Mouse (Mus musculus): Measurements from ENCODE around the gene Minar1. TPM values are rescaled to one million over a fixed set of nuclear protein-coding genes. Genes with fewer than 3 reads are reported as not detected.

Gene Minar1
- polyA plus RNA-seq, 1 experiment from 2014 or later, result 0.12 TPM

GRCm38 (mm10) chr9:89610592-89610991 lies 12.3 kb downstream of the Minar1 start:
- ATAC-seq (ENCODE audit: low FRiP score) (no peak), DNase-seq (ENCODE audit: low spot score, missing footprints) (no peak)
- no peak overlapping the region for H3K27ac ChIP-seq (ENCODE audit: low read depth, low read length)
- no peaks in the 10 kb centered on the region for H3K4me1 ChIP-seq (ENCODE audit: control insufficient read depth, insufficient read depth, low read length)
- no peaks in the 10 kb centered on the region for H3K36me3 ChIP-seq (ENCODE audit: control insufficient read depth, insufficient read depth, low read length)
- WGBS, result 73% methylated on average over 4 of the region's 4 CpGs
- H3K27me3 ChIP-seq (ENCODE audit: control insufficient read depth, insufficient read depth, low read length), result no peaks in the 10 kb centered on the region
- H3K4me2 ChIP-seq, result no peak overlapping the region
- no peak overlapping the region for H3K4me3 ChIP-seq (ENCODE audit: low read depth, low read length)
- H3K9me3 ChIP-seq (ENCODE audit: control insufficient read depth, low read length), result no peaks in the 10 kb centered on the region
- H3K9ac ChIP-seq (ENCODE audit: low read length), result no peak overlapping the region

GRCm38 (mm10) chr9:89607321-89607720 lies 15.6 kb downstream of the Minar1 start:
- Histone ChIP-seq H3K4me3 (ENCODE audit: low read depth, low read length) (no peak overlapping the region), H3K4me1 (ENCODE audit: control insufficient read depth, insufficient read depth, low read length) (no peaks in the 10 kb centered on the region), H3K27me3 (ENCODE audit: control insufficient read depth, insufficient read depth, low read length) (no peaks in the 10 kb centered on the region), H3K4me2 (no peak overlapping the region), H3K36me3 (ENCODE audit: control insufficient read depth, insufficient read depth, low read length) (no peaks in the 10 kb centered on the region), H3K9me3 (ENCODE audit: control insufficient read depth, low read length) (no peaks in the 10 kb centered on the region), H3K9ac (ENCODE audit: low read length) (no peak overlapping the region), H3K27ac (ENCODE audit: low read depth, low read length) (no peak overlapping the region)
- 84% methylated on average over 7 of the region's 7 CpGs for WGBS
- DNase-seq (ENCODE audit: low spot score, missing footprints) (no peak), ATAC-seq (ENCODE audit: low FRiP score) (no peak)

GRCm38 (mm10) chr9:89606256-89606655 lies 16.7 kb downstream of the Minar1 start:
- Histone ChIP-seq H3K4me3 (ENCODE audit: low read depth, low read length) (no peak overlapping the region), H3K4me1 (ENCODE audit: control insufficient read depth, insufficient read depth, low read length) (no peaks in the 10 kb centered on the region), H3K27ac (ENCODE audit: low read depth, low read length) (no peak overlapping the region), H3K27me3 (ENCODE audit: control insufficient read depth, insufficient read depth, low read length) (no peaks in the 10 kb centered on the region), H3K4me2 (no peak overlapping the region), H3K9me3 (ENCODE audit: control insufficient read depth, low read length) (no peaks in the 10 kb centered on the region), H3K36me3 (ENCODE audit: control insufficient read depth, insufficient read depth, low read length) (no peaks in the 10 kb centered on the region), H3K9ac (ENCODE audit: low read length) (no peak overlapping the region)
- 85% methylated on average over 11 of the region's 11 CpGs for WGBS
- ATAC-seq (ENCODE audit: low FRiP score) (no peak), DNase-seq (ENCODE audit: low spot score, missing footprints) (no peak)

GRCm38 (mm10) chr9:89601891-89602290 lies 21.0 kb downstream of the Minar1 start:
- no peaks in the 10 kb centered on the region for H3K36me3 ChIP-seq (ENCODE audit: control insufficient read depth, insufficient read depth, low read length)
- no peak overlapping the region for H3K9ac ChIP-seq (ENCODE audit: low read length)
- no peak overlapping the region for H3K27ac ChIP-seq (ENCODE audit: low read depth, low read length)
- H3K27me3 ChIP-seq (ENCODE audit: control insufficient read depth, insufficient read depth, low read length), result no peaks in the 10 kb centered on the region
- no peak overlapping the region for H3K4me3 ChIP-seq (ENCODE audit: low read depth, low read length)
- no peaks in the 10 kb centered on the region for H3K9me3 ChIP-seq (ENCODE audit: control insufficient read depth, low read length)
- no peak for DNase-seq (ENCODE audit: low spot score, missing footprints)
- no peaks in the 10 kb centered on the region for H3K4me1 ChIP-seq (ENCODE audit: control insufficient read depth, insufficient read depth, low read length)
- no peak for ATAC-seq (ENCODE audit: low FRiP score)
- 92% methylated on average over 9 of the region's 9 CpGs for WGBS
- H3K4me2 ChIP-seq, result no peak overlapping the region

- Histone ChIP-seq H3K9me3 (ENCODE audit: control insufficient read depth, low read length) (no peaks in the 10 kb centered on the region), H3K36me3 (ENCODE audit: control insufficient read depth, insufficient read depth, low read length) (no peaks in the 10 kb centered on the region), H3K9ac (ENCODE audit: low read length) (no peak overlapping the region), H3K4me3 (ENCODE audit: low read depth, low read length) (no peak overlapping the region), H3K4me1 (ENCODE audit: control insufficient read depth, insufficient read depth, low read length) (no peaks in the 10 kb centered on the region), H3K27ac (ENCODE audit: low read depth, low read length) (no peak overlapping the region), H3K27me3 (ENCODE audit: control insufficient read depth, insufficient read depth, low read length) (no peaks in the 10 kb centered on the region), H3K4me2 (no peak overlapping the region)
- DNase-seq (ENCODE audit: low spot score, missing footprints), result no peak
- no peak for ATAC-seq (ENCODE audit: low FRiP score)
- WGBS, result 89% methylated on average over 7 of the region's 7 CpGs
These were observed 22.2 kb downstream of the Minar1 start for GRCm38 (mm10) chr9:89600677-89601076.

GRCm38 (mm10) chr9:89597071-89597470 lies 25.9 kb downstream of the Minar1 start:
- Histone ChIP-seq H3K4me2 (no peak overlapping the region), H3K9me3 (ENCODE audit: control insufficient read depth, low read length) (no peaks in the 10 kb centered on the region), H3K4me3 (ENCODE audit: low read depth, low read length) (no peak overlapping the region), H3K36me3 (ENCODE audit: control insufficient read depth, insufficient read depth, low read length) (no peaks in the 10 kb centered on the region), H3K27ac (ENCODE audit: low read depth, low read length) (no peak overlapping the region), H3K9ac (ENCODE audit: low read length) (no peak overlapping the region), H3K4me1 (ENCODE audit: control insufficient read depth, insufficient read depth, low read length) (no peaks in the 10 kb centered on the region), H3K27me3 (ENCODE audit: control insufficient read depth, insufficient read depth, low read length) (no peaks in the 10 kb centered on the region)
- WGBS, result 77% methylated on average over 3 of the region's 3 CpGs
- DNase-seq (ENCODE audit: low spot score, missing footprints) (no peak), ATAC-seq (ENCODE audit: low FRiP score) (no peak)

- Histone ChIP-seq H3K27me3 (ENCODE audit: control insufficient read depth, insufficient read depth, low read length) (no peaks in the 10 kb centered on the region), H3K9ac (ENCODE audit: low read length) (no peak overlapping the region), H3K36me3 (ENCODE audit: control insufficient read depth, insufficient read depth, low read length) (no peaks in the 10 kb centered on the region), H3K27ac (ENCODE audit: low read depth, low read length) (no peak overlapping the region), H3K4me3 (ENCODE audit: low read depth, low read length) (no peak overlapping the region), H3K4me2 (no peak overlapping the region), H3K4me1 (ENCODE audit: control insufficient read depth, insufficient read depth, low read length) (no peaks in the 10 kb centered on the region), H3K9me3 (ENCODE audit: control insufficient read depth, low read length) (no peaks in the 10 kb centered on the region)
- no peak for ATAC-seq (ENCODE audit: low FRiP score)
- DNase-seq (ENCODE audit: low spot score, missing footprints), result no peak
- 93% methylated on average over 5 of the region's 5 CpGs for WGBS
These were observed 26.5 kb downstream of the Minar1 start for GRCm38 (mm10) chr9:89596392-89596791.

GRCm38 (mm10) chr9:89592391-89592790 lies 30.5 kb downstream of the Minar1 start:
- Histone ChIP-seq H3K9ac (ENCODE audit: low read length) (no peak overlapping the region), H3K4me1 (ENCODE audit: control insufficient read depth, insufficient read depth, low read length) (no peaks in the 10 kb centered on the region), H3K9me3 (ENCODE audit: control insufficient read depth, low read length) (no peaks in the 10 kb centered on the region), H3K27me3 (ENCODE audit: control insufficient read depth, insufficient read depth, low read length) (no peaks in the 10 kb centered on the region), H3K27ac (ENCODE audit: low read depth, low read length) (no peak overlapping the region), H3K4me2 (no peak overlapping the region), H3K36me3 (ENCODE audit: control insufficient read depth, insufficient read depth, low read length) (no peaks in the 10 kb centered on the region), H3K4me3 (ENCODE audit: low read depth, low read length) (no peak overlapping the region)
- ATAC-seq (ENCODE audit: low FRiP score), result no peak
- DNase-seq (ENCODE audit: low spot score, missing footprints), result no peak
- 87% methylated on average over 3 of the region's 3 CpGs for WGBS

GRCm38 (mm10) chr9:89578422-89578821 lies 44.5 kb downstream of the Minar1 start:
- Histone ChIP-seq H3K4me2 (no peak overlapping the region), H3K9me3 (ENCODE audit: control insufficient read depth, low read length) (no peaks in the 10 kb centered on the region), H3K36me3 (ENCODE audit: control insufficient read depth, insufficient read depth, low read length) (no peaks in the 10 kb centered on the region), H3K4me1 (ENCODE audit: control insufficient read depth, insufficient read depth, low read length) (no peaks in the 10 kb centered on the region), H3K4me3 (ENCODE audit: low read depth, low read length) (no peak overlapping the region), H3K27me3 (ENCODE audit: control insufficient read depth, insufficient read depth, low read length) (no peaks in the 10 kb centered on the region), H3K9ac (ENCODE audit: low read length) (no peak overlapping the region), H3K27ac (ENCODE audit: low read depth, low read length) (no peak overlapping the region)
- ATAC-seq (ENCODE audit: low FRiP score), result no peak
- no peak for DNase-seq (ENCODE audit: low spot score, missing footprints)
- 87% methylated on average over 5 of the region's 5 CpGs for WGBS

GRCm38 (mm10) chr9:89552663-89553062 lies 70.3 kb downstream of the Minar1 start:
- ATAC-seq (ENCODE audit: low FRiP score) (no peak), DNase-seq (ENCODE audit: low spot score, missing footprints) (no peak)
- 92% methylated on average over 2 of the region's 2 CpGs for WGBS
- Histone ChIP-seq H3K27ac (ENCODE audit: low read depth, low read length) (no peak overlapping the region), H3K27me3 (ENCODE audit: control insufficient read depth, insufficient read depth, low read length) (no peaks in the 10 kb centered on the region), H3K36me3 (ENCODE audit: control insufficient read depth, insufficient read depth, low read length) (no peaks in the 10 kb centered on the region), H3K9ac (ENCODE audit: low read length) (no peak overlapping the region), H3K9me3 (ENCODE audit: control insufficient read depth, low read length) (no peaks in the 10 kb centered on the region), H3K4me2 (no peak overlapping the region), H3K4me3 (ENCODE audit: low read depth, low read length) (no peak overlapping the region), H3K4me1 (ENCODE audit: control insufficient read depth, insufficient read depth, low read length) (no peaks in the 10 kb centered on the region)

Data from midbrain, embryonic 11.5 days (tissue).